Mouse (Mus musculus) embryo, embryonic 10.5 days (tissue): ENCODE results near the gene Efcab11.

Experiments
- DNase-seq: peaks from one replicate; pipeline ENCODE4 v3.0.0-alpha.2; 2015; ENCODE audit warnings: low spot score

Efcab11 gene

GRCm38 (mm10) chr12:99749391-99749790, 134.8 kb downstream of the Efcab11 start:
- DNase-seq = no peak

- no peak for DNase-seq
Measured at GRCm38 (mm10) chr12:99741631-99742030, 142.6 kb downstream of the Efcab11 start.

GRCm38 (mm10) chr12:99739211-99739610, 145.0 kb downstream of the Efcab11 start:
- no peak for DNase-seq

GRCm38 (mm10) chr12:99738256-99738655, 146.0 kb downstream of the Efcab11 start:
- no peak for DNase-seq

- no peak for DNase-seq
Measured at GRCm38 (mm10) chr12:99736971-99737370, 147.3 kb downstream of the Efcab11 start.

- DNase-seq = peak; percentile 35
Measured at GRCm38 (mm10) chr12:99735172-99735571, 149.1 kb downstream of the Efcab11 start.

GRCm38 (mm10) chr12:99724206-99724605, 160.0 kb downstream of the Efcab11 start:
- DNase-seq = no peak

GRCm38 (mm10) chr12:99723791-99724190, 160.4 kb downstream of the Efcab11 start:
- DNase-seq = no peak

- no peak for DNase-seq
Measured at GRCm38 (mm10) chr12:99721318-99721717, 162.9 kb downstream of the Efcab11 start.

- no peak for DNase-seq
Measured at GRCm38 (mm10) chr12:99719777-99720176, 164.5 kb downstream of the Efcab11 start.

GRCm38 (mm10) chr12:99718161-99718560, 166.1 kb downstream of the Efcab11 start:
- no peak for DNase-seq

- peak; percentile 42 for DNase-seq
Measured at GRCm38 (mm10) chr12:99716038-99716610, 168.1 kb downstream of the Efcab11 start.

- DNase-seq = no peak
Measured at GRCm38 (mm10) chr12:99715129-99716037, 168.9 kb downstream of the Efcab11 start.

- DNase-seq = no peak
Measured at GRCm38 (mm10) chr12:99712214-99712613, 172.0 kb downstream of the Efcab11 start.

GRCm38 (mm10) chr12:99702248-99702647, 182.0 kb downstream of the Efcab11 start:
- DNase-seq = no peak

- no peak for DNase-seq
Measured at GRCm38 (mm10) chr12:99700380-99700779, 183.9 kb downstream of the Efcab11 start.

GRCm38 (mm10) chr12:99699379-99700023, 184.7 kb downstream of the Efcab11 start:
- no peak for DNase-seq

GRCm38 (mm10) chr12:99694066-99694465, 190.2 kb downstream of the Efcab11 start:
- no peak for DNase-seq

- no peak for DNase-seq
Measured at GRCm38 (mm10) chr12:99686418-99686992, 197.7 kb downstream of the Efcab11 start.

GRCm38 (mm10) chr12:99685451-99686100, 198.7 kb downstream of the Efcab11 start:
- no peak for DNase-seq

- DNase-seq = no peak
Measured at GRCm38 (mm10) chr12:99681681-99682080, 202.6 kb downstream of the Efcab11 start.

GRCm38 (mm10) chr12:99671866-99672191, 212.4 kb downstream of the Efcab11 start:
- DNase-seq = no peak
